Mouse (Mus musculus) splenic B cell, adult 2 months (primary cell): Measurements from ENCODE around the gene Hivep1.

Source experiments
- DNase-seq: peaks from one replicate; pipeline ENCODE4 v3.0.0-alpha.2; 2011; ENCODE audit warnings: low read depth, low spot score
- H3K27me3 ChIP-seq: 2 replicates; pipeline ENCODE4 v1.6.1; 2012; ENCODE audit warnings: mild to moderate bottlenecking, low read length, moderate library complexity, mixed read lengths; ENCODE audit not compliant: control insufficient read depth, poor library complexity, insufficient read depth, severe bottlenecking
- H3K36me3 ChIP-seq: 2 replicates; pipeline ENCODE4 v1.6.1; 2012; ENCODE audit warnings: mild to moderate bottlenecking, low read length, moderate library complexity, mixed read lengths; ENCODE audit not compliant: control insufficient read depth, poor library complexity, insufficient read depth, severe bottlenecking

Gene Hivep1

GRCm38 (mm10) chr13:42093268-42094042 lies 41.6 kb downstream of the Hivep1 start:
- Histone ChIP-seq H3K36me3 (no peaks in the 10 kb centered on the region), H3K27me3 (no peaks in the 10 kb centered on the region)
- no peak for DNase-seq

- H3K36me3 ChIP-seq = no peaks in the 10 kb centered on the region
- H3K27me3 ChIP-seq = no peaks in the 10 kb centered on the region
- DNase-seq = peak; percentile 58
Observed at GRCm38 (mm10) chr13:42095826-42096515, 44.1 kb downstream of the Hivep1 start.

DNA sequence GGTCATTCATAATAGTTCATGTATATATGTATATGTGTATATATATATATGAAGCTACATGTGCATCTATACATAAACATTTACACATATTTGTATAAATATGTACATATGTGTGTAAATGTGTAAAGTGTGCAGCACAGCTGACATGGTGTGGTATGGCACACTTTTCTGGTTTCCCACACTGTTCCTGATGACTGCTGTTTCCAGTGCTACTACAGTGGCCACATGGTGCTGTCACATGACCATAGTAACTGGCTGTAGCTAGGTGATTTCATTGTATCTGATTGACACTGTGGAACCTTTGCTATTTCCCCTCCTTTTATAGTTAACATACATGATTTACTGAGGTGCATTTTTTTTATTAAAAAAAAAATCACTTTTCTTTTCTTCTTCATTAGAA lies 45.3 kb downstream of the Hivep1 start:
- DNase-seq = peak; percentile 38
- H3K36me3 ChIP-seq = no peaks in the 10 kb centered on the region
- H3K27me3 ChIP-seq = no peaks in the 10 kb centered on the region

DNA sequence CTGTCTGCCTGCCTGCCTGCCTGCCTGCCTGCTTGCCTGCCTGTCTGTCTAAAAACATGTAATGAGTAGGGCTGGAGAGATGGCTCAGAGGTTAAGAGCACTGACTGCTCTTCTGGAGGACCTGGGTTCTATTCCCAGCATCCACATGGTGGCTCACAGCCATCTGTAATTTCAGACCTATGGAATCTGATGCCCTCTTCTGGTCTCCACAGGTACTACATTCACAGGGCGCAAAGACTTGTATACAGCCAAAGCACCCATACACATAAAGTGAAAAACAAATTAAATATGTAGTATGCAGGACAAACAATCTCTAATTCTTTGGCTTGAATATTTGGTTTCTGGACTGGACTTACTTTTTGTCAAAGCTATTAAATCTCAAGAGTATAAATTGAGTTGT lies 46.7 kb downstream of the Hivep1 start:
- peak; percentile 42 for DNase-seq
- Histone ChIP-seq H3K36me3 (no peaks in the 10 kb centered on the region), H3K27me3 (no peaks in the 10 kb centered on the region)

- Histone ChIP-seq H3K27me3 (no peaks in the 10 kb centered on the region), H3K36me3 (no peaks in the 10 kb centered on the region)
- no peak for DNase-seq
Observed at GRCm38 (mm10) chr13:42099523-42099922, 47.7 kb downstream of the Hivep1 start.

DNA sequence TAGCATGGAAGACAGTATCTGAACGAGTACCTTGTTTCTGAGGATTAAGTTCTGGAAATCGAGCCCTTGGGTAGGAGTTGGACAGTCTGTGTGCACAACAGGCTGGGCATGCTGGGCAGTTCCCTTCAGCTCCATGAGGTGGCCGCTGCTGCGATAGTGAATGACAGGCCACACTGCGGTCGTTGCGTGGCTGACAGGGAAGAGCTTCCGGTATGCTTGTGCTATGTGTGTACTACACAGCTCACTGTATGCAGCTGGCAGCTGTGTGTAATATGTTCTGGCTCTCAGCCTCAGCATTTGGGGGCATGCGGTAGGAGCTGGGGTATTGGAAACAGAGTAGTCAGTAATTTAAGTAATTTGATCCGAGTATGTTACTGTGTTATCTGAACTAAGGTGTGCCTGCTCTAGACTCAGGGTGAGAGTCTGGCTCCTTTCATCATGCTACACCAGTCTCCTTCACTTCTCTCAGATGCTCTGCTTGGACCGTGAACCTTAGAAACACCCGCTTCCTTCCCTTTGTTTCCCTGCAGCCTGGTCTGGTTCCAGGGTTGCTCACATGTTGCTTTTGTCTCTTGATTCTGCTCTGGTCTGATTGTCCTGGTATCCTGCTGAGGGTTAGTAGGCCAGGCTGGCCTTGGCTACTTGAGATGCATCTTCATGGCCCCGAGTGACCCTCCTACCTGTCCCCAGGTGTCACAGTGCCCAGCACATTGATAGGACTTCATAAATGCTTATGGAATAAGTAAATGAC lies 49.8 kb downstream of the Hivep1 start:
- no peaks in the 10 kb centered on the region for H3K27me3 ChIP-seq
- peak; percentile 43 for DNase-seq
- no peaks in the 10 kb centered on the region for H3K36me3 ChIP-seq

DNA sequence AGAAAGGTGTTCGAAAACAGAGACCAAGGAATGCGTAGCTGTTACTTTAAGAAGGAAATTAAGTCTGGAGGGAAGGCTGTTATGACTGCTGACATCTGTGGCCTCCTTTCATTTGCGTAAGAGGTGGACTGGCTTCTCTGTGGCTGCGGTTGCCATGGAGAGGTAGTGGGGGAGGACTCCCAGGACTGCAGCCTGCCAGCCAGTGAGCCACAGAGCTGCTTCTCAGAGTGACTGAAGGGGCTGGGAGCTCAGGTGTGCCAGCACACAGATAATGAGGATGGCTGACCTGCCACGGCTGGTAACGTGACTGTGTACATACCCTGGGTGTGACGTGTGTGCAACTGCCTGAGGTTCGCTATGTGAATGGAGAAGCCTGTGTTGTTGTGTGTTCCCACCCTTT lies 51.2 kb downstream of the Hivep1 start:
- Histone ChIP-seq H3K27me3 (no peaks in the 10 kb centered on the region), H3K36me3 (no peaks in the 10 kb centered on the region)
- DNase-seq = peak; percentile 86

DNA sequence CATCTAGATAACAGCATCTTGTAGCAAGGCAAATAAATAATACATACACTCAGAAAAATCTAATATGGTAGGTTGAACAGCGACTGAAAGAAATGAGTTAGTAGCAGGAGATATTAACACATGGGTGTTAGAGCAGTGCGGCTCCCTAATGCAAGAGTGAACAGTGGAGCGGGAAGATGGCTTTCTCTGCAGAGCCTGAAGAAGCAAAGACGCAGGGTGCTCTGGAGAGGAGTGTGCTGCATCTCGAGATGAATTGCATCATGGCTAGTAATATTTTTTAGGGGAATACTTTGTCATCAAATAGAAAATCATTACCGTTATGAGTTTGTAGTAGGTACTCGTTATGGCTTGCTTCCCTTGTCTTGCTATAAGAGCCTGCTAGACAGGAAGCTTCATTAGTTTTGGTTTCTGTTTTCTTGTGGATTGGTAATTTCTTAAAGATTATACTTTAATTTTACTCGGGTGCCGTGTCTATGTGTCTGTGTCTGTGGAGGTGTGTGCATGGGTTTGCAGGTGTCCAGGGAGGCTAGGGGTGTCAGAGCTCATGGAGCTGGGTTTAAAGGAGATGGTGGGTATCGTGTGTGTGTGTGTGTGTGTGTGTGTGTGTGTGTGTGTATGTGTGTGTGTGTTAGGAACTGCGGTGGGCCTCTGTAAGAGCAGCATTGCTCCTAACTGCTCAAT lies 51.8 kb downstream of the Hivep1 start:
- H3K36me3 ChIP-seq = no peaks in the 10 kb centered on the region

GRCm38 (mm10) chr13:42104371-42104770 lies 52.5 kb downstream of the Hivep1 start:
- peak; percentile 13 for DNase-seq
- Histone ChIP-seq H3K36me3 (no peaks in the 10 kb centered on the region), H3K27me3 (no peaks in the 10 kb centered on the region)

More for the DNA sequence above, 51.8 kb downstream of the Hivep1 start:
- no peaks in the 10 kb centered on the region for H3K27me3 ChIP-seq
- DNase-seq = peak; percentile 51

DNA sequence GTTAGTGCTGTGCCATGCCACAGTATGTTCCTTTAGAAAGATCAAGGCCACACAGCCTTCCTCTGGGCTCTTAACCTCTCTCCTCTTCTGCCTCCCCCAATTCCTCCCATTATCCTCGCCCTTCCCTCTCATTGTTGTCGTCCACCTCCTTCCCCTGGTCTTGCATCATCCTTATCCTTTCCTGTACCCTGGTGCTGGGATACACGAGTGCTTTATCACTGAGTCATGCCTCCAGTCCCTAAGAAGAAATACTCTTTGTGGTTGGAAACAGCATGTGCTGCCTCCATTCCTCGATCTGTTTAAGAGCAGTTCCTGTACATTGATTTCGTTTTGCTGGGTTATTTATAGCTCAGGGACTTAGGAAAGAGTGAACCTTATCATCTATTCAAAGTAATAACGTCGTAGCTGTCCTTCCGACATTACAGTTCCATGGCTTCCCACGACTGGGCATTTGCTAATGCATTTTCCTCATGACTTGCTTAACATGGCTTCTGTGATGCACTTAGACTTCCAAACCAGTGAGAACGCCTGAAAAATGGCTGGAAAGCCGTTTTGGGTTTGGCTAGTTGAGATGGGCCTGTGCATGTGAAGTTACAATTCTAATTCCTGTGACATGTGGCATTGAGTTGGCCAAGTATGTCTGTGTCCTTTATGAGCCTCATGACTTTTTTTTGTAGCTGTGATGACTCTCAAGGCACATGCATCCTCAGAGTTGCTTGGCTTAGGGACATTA lies 56.8 kb downstream of the Hivep1 start:
- DNase-seq = no peak
- no peaks in the 10 kb centered on the region for H3K36me3 ChIP-seq
- no peaks in the 10 kb centered on the region for H3K27me3 ChIP-seq

GRCm38 (mm10) chr13:42110416-42110815 lies 58.6 kb downstream of the Hivep1 start:
- peak; percentile 22 for DNase-seq
- H3K27me3 ChIP-seq = no peaks in the 10 kb centered on the region
- no peaks in the 10 kb centered on the region for H3K36me3 ChIP-seq

DNA sequence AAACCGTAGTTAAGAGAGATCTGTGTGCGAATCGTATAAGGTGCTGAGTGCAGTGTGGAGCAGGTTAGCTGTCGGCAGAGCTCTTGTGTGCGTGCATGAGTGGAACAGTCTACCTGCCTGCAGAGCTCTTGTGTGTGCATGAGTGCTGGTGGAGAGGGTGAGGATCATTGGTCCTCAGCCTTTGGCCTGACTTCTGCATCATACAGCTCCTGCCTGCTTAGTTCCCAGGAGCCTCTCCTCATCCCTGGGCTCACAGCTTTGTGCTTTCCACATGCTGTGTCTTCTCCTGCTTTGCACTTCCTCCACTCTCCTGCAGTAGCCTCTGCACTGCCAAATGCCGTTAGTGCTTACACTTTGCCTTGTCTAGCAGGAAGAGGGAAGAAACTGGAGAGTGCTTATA lies 60.2 kb downstream of the Hivep1 start:
- Histone ChIP-seq H3K27me3 (no peaks in the 10 kb centered on the region), H3K36me3 (no peaks in the 10 kb centered on the region)
- no peak for DNase-seq

DNA sequence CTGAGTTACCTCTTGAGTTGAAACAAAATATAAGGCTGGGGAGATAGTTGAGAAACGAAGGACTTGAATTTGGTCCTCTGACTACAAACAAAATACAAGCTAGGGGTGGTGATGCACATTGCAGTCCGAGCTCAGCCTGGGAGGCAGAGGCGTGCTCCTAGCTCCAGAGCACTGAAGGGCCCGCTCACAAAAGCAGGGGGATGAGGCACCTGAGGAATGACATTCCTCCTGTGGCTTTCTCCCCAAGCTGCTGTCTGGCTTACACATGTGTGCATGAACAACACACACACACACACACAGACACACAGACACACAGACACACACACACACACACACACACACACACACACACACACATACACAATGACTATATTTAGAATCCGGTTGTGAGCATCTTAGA lies 60.9 kb downstream of the Hivep1 start:
- no peak for DNase-seq
- Histone ChIP-seq H3K27me3 (no peaks in the 10 kb centered on the region), H3K36me3 (no peaks in the 10 kb centered on the region)

GRCm38 (mm10) chr13:42113601-42114000 lies 61.8 kb downstream of the Hivep1 start:
- Histone ChIP-seq H3K27me3 (no peaks in the 10 kb centered on the region), H3K36me3 (no peaks in the 10 kb centered on the region)
- no peak for DNase-seq
